Mouse (Mus musculus): ENCODE data around the gene Adra1b.

GRCm38 (mm10) chr11:43950274-43950673 lies 49.3 kb upstream of the Adra1b start:
- TF ChIP-seq CTCF (IDR thresholded peaks at IDR 0.05; ENCODE audit: borderline replicate concordance, control insufficient read depth, extremely low read depth, insufficient read depth, low read length, poor library complexity), result no peak
- no peak for TF ChIP-seq POLR2A (IDR thresholded peaks at IDR 0.05; ENCODE audit: control insufficient read depth, extremely low read depth, insufficient read depth, low read length, poor library complexity)

All from thymus, adult 2 months (tissue).